Mouse (Mus musculus) heart, embryonic 15.5 days (tissue): ENCODE data around the gene Mrpl51. TPM values are rescaled to one million over a fixed set of nuclear protein-coding genes. Genes with fewer than 3 reads are reported as not detected.

ENCODE experiments used
- ATAC-seq: fragments of 200-750 bp; cut with Nextera tagmentation; replicated peaks from 2 replicates; pipeline ENCODE4 v1.8.0; 2017; ENCODE audit warnings: low read depth, moderate TSS enrichment; ENCODE audit not compliant: insufficient number of reproducible peaks, insufficient read depth, low FRiP score
- H3K27ac ChIP-seq: fragments of 300-500 bp; sonication (generic); 2 replicates; pipeline ENCODE4 v1.5.1; 2015; ENCODE audit warnings: mild to moderate bottlenecking, inconsistent platforms
- H3K27me3 ChIP-seq: fragments of 300-500 bp; sonication (generic); 2 replicates; pipeline ENCODE4 v1.6.1; 2015; ENCODE audit warnings: inconsistent platforms
- H3K36me3 ChIP-seq: fragments of 300-500 bp; sonication (generic); 2 replicates; pipeline ENCODE4 v1.6.1; 2015; ENCODE audit warnings: mild to moderate bottlenecking, inconsistent platforms
- H3K4me1 ChIP-seq: fragments of 300-500 bp; sonication (generic); replicated peaks from 2 replicates; pipeline ENCODE4 v1.6.1; 2015; ENCODE audit warnings: inconsistent platforms
- H3K4me2 ChIP-seq: fragments of 300-500 bp; sonication (generic); 2 replicates; pipeline ENCODE4 v1.6.1; 2015; ENCODE audit warnings: inconsistent platforms, mild to moderate bottlenecking, moderate library complexity
- H3K4me3 ChIP-seq: fragments of 300-500 bp; sonication (generic); 2 replicates; pipeline ENCODE4 v1.5.1; 2015; ENCODE audit warnings: mild to moderate bottlenecking, inconsistent platforms
- H3K9ac ChIP-seq: fragments of 300-500 bp; sonication (generic); 2 replicates; pipeline ENCODE4 v1.6.1; 2015; ENCODE audit warnings: mild to moderate bottlenecking, inconsistent platforms
- H3K9me3 ChIP-seq: fragments of 300-500 bp; sonication (generic); replicated peaks from 2 replicates; pipeline ENCODE4 v1.6.1; 2016; ENCODE audit warnings: inconsistent platforms
- WGBS: fragments of 180-500 bp; shearing (Covaris S2); methylation state at CpG from one replicate; pipeline ENCODE4 v1.1.7; 2015; ENCODE audit warnings: mixed read lengths; 5-methylcytosine and 5-hydroxymethylcytosine counted together
- microRNA-seq: library from miRNA; unstranded; fragments of <30 nt; microRNA quantifications from one replicate; pipeline ENCODE4, GENCODE M21; 2016
- polyA plus RNA-seq: library from polyadenylated mRNA; unstranded; fragments of >200 nt; fragmentation: Nextera tagmentation; extraction: Ambion mirVana; gene quantifications from 2 replicates; pipeline ENCODE4 v1.2.1, GENCODE M21; 2015

The Mrpl51 gene
- polyA plus RNA-seq, 1 experiment from 2014 or later, result 272 TPM

DNA sequence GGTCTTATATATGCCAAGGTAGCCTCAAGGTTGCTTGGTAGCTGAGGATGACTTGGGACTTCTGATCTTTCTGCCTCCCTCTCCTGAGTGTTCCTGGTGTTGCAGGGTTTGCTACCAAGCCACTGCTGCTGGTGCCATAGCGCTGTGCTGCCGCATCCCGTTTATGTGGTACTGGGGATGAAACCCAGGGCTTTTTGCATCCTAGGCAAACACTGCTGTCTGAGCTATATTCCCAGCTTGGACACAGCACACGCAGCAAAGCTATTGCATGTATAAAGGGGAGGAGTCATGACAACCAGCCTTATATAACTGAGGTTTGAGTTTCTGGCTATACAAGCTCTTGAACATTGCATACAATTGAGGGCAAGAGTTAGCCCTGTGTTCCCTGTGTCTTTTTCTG, 45.8 kb downstream of the Mrpl51 start:
- H3K27ac ChIP-seq, result no peak overlapping the region
- WGBS, result 72% methylated on average over 4 of the region's 4 CpGs
- no peak overlapping the region for H3K9ac ChIP-seq
- no peak overlapping the region for H3K4me3 ChIP-seq
- ATAC-seq, result no peak
- H3K36me3 ChIP-seq, result no peaks in the 10 kb centered on the region
- no peaks in the 10 kb centered on the region for H3K9me3 ChIP-seq
- H3K27me3 ChIP-seq, result no peaks in the 10 kb centered on the region
- H3K4me2 ChIP-seq, result no peak overlapping the region
- H3K4me1 ChIP-seq, result peaks cover 21% of the 10 kb centered on the region

- Histone ChIP-seq H3K9me3 (no peaks in the 10 kb centered on the region), H3K4me3 (no peak overlapping the region), H3K4me2 (no peak overlapping the region), H3K9ac (no peak overlapping the region), H3K4me1 (peaks cover 13% of the 10 kb centered on the region), H3K36me3 (no peaks in the 10 kb centered on the region), H3K27me3 (no peaks in the 10 kb centered on the region), H3K27ac (no peak overlapping the region)
- ATAC-seq, result no peak
- WGBS, result 41% methylated on average over 6 of the region's 6 CpGs
These were observed 46.8 kb downstream of the Mrpl51 start for GRCm38 (mm10) chr6:125238396-125238795.

DNA sequence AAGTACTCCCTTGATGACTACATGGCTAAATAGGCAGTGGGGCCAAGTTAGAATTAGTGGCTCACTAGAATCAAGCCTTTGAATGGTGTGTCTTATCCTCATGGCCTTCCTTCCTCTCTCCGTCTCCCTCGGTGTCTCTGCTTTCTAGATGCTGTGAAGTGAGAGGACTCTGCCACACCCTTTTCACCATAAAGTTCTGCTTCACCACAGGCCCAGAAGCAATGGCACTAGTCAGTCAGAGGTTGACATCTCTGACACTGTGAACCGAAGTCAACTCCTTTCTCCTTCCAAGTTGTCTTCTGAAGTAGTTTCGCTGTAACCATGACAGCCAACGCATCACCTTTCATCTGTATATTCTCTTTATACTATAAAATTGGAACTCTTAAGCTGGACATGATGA, 47.9 kb downstream of the Mrpl51 start:
- no peaks in the 10 kb centered on the region for H3K36me3 ChIP-seq
- no peaks in the 10 kb centered on the region for H3K9me3 ChIP-seq
- H3K4me1 ChIP-seq, result peaks cover 1% of the 10 kb centered on the region; the same call in 1 of the 2 replicates
- no peaks in the 10 kb centered on the region for H3K27me3 ChIP-seq
- H3K4me3 ChIP-seq, result no peak overlapping the region
- ATAC-seq, result no peak
- no peak overlapping the region for H3K4me2 ChIP-seq
- 88% methylated on average over 5 of the region's 5 CpGs for WGBS
- no peak overlapping the region for H3K9ac ChIP-seq
- no peak overlapping the region for H3K27ac ChIP-seq

DNA sequence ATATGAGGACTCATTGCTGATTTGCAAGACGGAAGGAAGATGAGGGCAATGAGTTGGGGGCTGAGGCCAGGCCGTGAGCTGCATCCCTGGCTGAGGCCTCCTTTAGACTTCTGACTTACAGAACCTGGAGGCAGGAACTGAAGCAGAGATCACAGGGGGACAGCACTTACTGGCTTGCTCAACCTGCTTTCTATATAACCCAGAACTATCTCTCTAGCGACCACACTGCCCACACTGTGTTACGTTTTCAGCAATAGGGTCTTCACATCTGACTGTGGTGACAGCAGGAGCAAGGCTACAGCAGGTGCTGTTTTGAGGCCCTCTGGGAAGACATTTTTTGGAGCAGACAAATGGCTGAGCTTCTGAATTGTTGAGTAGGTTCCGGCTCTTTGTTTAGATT, 49.0 kb downstream of the Mrpl51 start:
- H3K4me2 ChIP-seq, result no peak overlapping the region
- H3K27me3 ChIP-seq, result no peaks in the 10 kb centered on the region
- no peak overlapping the region for H3K9ac ChIP-seq
- H3K36me3 ChIP-seq, result no peaks in the 10 kb centered on the region
- no peak for ATAC-seq
- H3K27ac ChIP-seq, result no peak overlapping the region
- 67% methylated on average over 5 of the region's 5 CpGs for WGBS
- H3K9me3 ChIP-seq, result no peaks in the 10 kb centered on the region
- H3K4me1 ChIP-seq, result no peaks in the 10 kb centered on the region
- H3K4me3 ChIP-seq, result no peak overlapping the region

- Histone ChIP-seq H3K27me3 (no peaks in the 10 kb centered on the region), H3K4me1 (no peaks in the 10 kb centered on the region), H3K4me2 (no peak overlapping the region), H3K4me3 (no peak overlapping the region), H3K36me3 (no peaks in the 10 kb centered on the region), H3K9me3 (no peaks in the 10 kb centered on the region), H3K27ac (no peak overlapping the region), H3K9ac (no peak overlapping the region)
- no peak; the same call in 1 of the 2 replicates for ATAC-seq
- WGBS, result 73% methylated on average over 8 of the region's 8 CpGs
These were observed 50.0 kb downstream of the Mrpl51 start for GRCm38 (mm10) chr6:125241566-125241965.

- no peak overlapping the region for H3K4me2 ChIP-seq
- H3K36me3 ChIP-seq, result no peaks in the 10 kb centered on the region
- WGBS, result 43% methylated on average over 1 of the region's 1 CpGs
- no peak for ATAC-seq
- H3K4me1 ChIP-seq, result no peaks in the 10 kb centered on the region
- no peak overlapping the region for H3K9ac ChIP-seq
- H3K27ac ChIP-seq, result no peak overlapping the region
- no peaks in the 10 kb centered on the region for H3K9me3 ChIP-seq
- H3K27me3 ChIP-seq, result no peaks in the 10 kb centered on the region
- no peak overlapping the region for H3K4me3 ChIP-seq
These were observed 53.0 kb downstream of the Mrpl51 start for GRCm38 (mm10) chr6:125244551-125244950.

Small RNA genes lying within 50 kb of the gene (microRNA-seq; reads per million reads assigned to microRNA genes)
- 0.63 reads per million for gene Mir3098
- not detected for gene Mir8113

Other genes with a start within 250 kb of the Mrpl51 start
- 129 and 139 TPM in 2 replicates for gene Cops7a, start 226.3 kb upstream of the Mrpl51 start, polyA plus RNA-seq
- gene Pianp, start 195.1 kb upstream of the Mrpl51 start, polyA plus RNA-seq, result 0.62 and 1.1 TPM in 2 replicates
- gene Zfp384, start 182.7 kb upstream of the Mrpl51 start, polyA plus RNA-seq, result 9.0 and 12.4 TPM in 2 replicates
- gene Ing4, start 152.0 kb upstream of the Mrpl51 start, polyA plus RNA-seq, result 79.2 and 83.1 TPM in 2 replicates
- gene Acrbp, start 142.1 kb upstream of the Mrpl51 start, polyA plus RNA-seq, result 5.2 and 7.1 TPM in 2 replicates
- gene Lpar5, start 123.9 kb upstream of the Mrpl51 start, polyA plus RNA-seq, result 0.35 and 0.90 TPM in 2 replicates
- gene Chd4, start 95.8 kb upstream of the Mrpl51 start, polyA plus RNA-seq, result 61.1 and 63.4 TPM in 2 replicates
- 35.0 and 43.6 TPM in 2 replicates for gene Nop2, start 59.9 kb upstream of the Mrpl51 start, polyA plus RNA-seq
- 9.7 and 13.4 TPM in 2 replicates for gene Iffo1, start 46.6 kb upstream of the Mrpl51 start, polyA plus RNA-seq
- 3,777 and 4,210 TPM in 2 replicates for gene Gapdh, start 25.3 kb upstream of the Mrpl51 start, polyA plus RNA-seq
- gene Ncapd2, start 100 bp upstream of the Mrpl51 start, polyA plus RNA-seq, result 66.1 and 93.1 TPM in 2 replicates
- gene Vamp1, start 23.8 kb downstream of the Mrpl51 start, polyA plus RNA-seq, result 5.3 and 6.7 TPM in 2 replicates
- gene Tapbpl, start 40.1 kb downstream of the Mrpl51 start, polyA plus RNA-seq, result 3.9 and 8.2 TPM in 2 replicates
- 2.0 and 10.1 TPM in 2 replicates for gene Cd27, start 45.2 kb downstream of the Mrpl51 start, polyA plus RNA-seq
- 0.11 TPM in 1 of 2 replicates, not detected in the other for gene Tuba3a, start 94.2 kb downstream of the Mrpl51 start, polyA plus RNA-seq
- 37.8 and 48.4 TPM in 2 replicates for gene Ltbr, start 122.1 kb downstream of the Mrpl51 start, polyA plus RNA-seq
- gene Scnn1a, start 128.9 kb downstream of the Mrpl51 start, polyA plus RNA-seq, result 0.81 and 2.8 TPM in 2 replicates
- gene Tnfrsf1a, start 157.6 kb downstream of the Mrpl51 start, polyA plus RNA-seq, result 42.8 and 56.4 TPM in 2 replicates
- gene Plekhg6, start 189.0 kb downstream of the Mrpl51 start, polyA plus RNA-seq, result 0.05 and 0.37 TPM in 2 replicates